Mouse (Mus musculus) Muller cell, postnatal 12 days (primary cell): ENCODE data around the gene Olfr464.
"Not testable (repeated sequence)": the region's sequence is repeated elsewhere in the genome, so short reads cannot be mapped to it uniquely, and the experiment has no call there.

Experiments
- DNase-seq: peaks from one replicate; pipeline ENCODE4 v3.0.0-alpha.2; 2015; ENCODE audit errors: inconsistent ontology term

Gene Olfr464

GRCm38 (mm10) chr11:87866891-87867290 is 53.9 kb downstream of the Olfr464 start:
- DNase-seq, result not testable (repeated sequence)
